Mouse (Mus musculus) embryonic fibroblast, embryonic 13.5 days (primary cell): ENCODE results near the gene Pzp.

Experiments
- CTCF ChIP-seq: IDR thresholded peaks from 2 replicates; pipeline ENCODE4 v1.5.1; 2011; ENCODE audit warnings: mild to moderate bottlenecking, control low read depth, low read length, moderate library complexity, borderline replicate concordance; ENCODE audit not compliant: insufficient read depth
- POLR2A ChIP-seq: IDR thresholded peaks from 2 replicates; pipeline ENCODE4 v1.6.1; 2011; ENCODE audit warnings: low read depth, mild to moderate bottlenecking, control low read depth, low read length, moderate library complexity

- TF ChIP-seq CTCF (no peak), POLR2A (no peak)
Observed at GRCm38 (mm10) chr6:128477495-128477894, 49.0 kb downstream of the Pzp start.
